Mouse (Mus musculus) embryo, embryonic 10.5 days (tissue): ENCODE measurements around the gene Rab11fip3.

Source experiments
- DNase-seq: peaks from one replicate; pipeline ENCODE4 v3.0.0-alpha.2; 2015; ENCODE audit warnings: low spot score

The Rab11fip3 gene

DNA sequence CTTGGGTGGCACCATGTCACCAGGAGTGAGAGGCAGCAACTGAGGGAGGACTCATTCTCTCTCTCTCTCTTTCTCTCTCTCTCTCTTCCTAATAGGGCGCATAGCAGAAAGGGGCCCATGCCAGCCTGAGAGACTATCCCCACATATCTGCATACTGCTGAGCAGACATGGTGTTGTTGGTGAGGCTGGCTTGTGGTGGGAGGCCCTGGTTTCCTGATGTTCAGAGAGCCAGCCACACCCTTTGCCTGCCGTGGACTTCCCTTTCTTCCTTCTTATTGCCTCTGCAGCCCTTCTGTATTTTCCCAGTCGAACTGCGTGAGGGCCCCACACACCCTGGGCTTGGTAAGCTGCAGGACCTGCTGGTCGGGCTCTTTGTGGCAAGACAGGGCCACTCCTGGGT lies 79.0 kb downstream of the Rab11fip3 start:
- no peak for DNase-seq

DNA sequence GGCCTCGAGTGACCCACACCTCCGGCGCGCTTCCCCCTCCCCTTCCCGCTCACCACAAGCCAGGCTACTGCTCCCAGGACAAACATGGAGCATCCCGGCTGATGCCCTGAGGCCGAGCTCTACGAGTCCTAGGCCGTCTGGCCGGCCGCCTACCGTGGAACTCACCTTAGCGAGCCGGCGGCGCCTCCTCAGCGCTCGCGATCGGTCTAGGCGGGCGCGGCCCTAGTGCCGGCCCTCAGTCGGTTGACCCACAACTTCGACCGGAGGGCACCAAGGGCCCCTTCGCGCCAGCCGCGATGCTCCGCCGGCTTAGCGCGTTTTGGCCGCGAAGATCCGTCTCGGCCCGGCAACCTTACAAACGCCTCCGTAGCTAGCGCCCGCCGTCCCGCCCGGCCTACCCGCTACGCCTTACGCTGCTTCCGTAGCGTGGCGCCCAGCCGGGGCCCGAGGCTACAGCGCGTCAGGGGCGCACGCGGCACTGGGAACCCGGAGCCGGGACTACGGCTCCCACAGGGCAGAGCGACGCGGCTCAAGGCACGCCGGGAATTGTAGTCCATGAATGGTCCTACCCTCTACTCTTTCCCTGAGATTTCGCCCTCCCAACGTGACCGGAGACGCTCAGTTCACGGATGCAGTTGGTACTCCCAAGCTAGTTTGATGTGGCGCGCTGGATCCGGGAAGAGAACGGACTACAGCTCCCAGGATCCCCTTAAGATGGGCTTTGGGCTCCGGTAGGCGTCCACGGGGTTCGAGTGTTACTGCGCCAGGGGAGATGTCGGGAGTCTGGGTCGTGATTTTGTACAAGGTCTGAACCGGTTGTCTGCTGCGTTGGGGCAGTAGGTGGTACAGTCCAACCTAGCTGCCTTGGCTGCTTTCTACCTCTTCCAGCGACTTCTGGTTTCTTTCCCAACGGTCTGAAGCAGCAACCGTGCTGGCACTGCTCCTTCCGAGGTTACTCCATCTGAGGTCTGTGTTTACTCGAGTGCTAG lies 83.8 kb downstream of the Rab11fip3 start, which contains the start of gene Capn15:
Capn15 (minus strand) TSS at position 491 of the 989 bp plus-strand sequence.
- DNase-seq = peak; percentile 98

DNA sequence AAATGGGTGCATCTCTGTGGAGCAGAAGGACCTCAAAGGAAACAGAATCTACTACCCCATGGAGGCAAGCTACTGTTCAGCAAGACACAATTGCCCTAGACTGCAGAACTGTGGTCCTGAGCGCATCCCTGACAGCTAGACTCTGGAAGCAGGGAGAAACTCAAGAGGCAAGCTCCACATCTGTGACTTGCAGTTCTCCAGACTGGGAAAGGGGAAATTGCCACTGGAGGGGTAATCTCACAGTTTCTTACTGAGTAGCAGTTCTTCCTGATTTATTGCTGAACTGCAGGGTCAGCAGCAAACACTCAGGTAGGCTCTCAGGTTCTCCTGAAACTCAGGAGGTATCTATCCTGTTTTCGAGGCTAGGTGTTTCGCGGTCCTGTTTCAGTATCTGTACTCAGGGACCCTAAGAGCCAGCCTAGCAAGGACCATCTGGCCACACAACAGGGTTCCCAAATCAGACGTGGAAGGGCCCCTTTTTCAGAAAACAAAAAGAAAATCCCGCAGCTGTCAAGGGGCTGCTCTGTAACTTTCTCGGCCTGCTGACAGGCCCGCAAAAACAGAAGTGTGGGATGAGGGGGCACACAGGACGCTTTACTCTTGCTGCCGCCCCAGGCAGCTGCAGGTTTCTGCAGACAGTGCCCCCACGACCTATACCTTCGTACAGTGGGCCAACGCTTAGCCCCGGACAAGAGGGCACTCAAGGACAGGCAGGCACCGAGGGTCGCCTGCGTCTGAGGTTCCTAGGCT lies 84.6 kb downstream of the Rab11fip3 start:
- DNase-seq = peak; percentile 10

DNA sequence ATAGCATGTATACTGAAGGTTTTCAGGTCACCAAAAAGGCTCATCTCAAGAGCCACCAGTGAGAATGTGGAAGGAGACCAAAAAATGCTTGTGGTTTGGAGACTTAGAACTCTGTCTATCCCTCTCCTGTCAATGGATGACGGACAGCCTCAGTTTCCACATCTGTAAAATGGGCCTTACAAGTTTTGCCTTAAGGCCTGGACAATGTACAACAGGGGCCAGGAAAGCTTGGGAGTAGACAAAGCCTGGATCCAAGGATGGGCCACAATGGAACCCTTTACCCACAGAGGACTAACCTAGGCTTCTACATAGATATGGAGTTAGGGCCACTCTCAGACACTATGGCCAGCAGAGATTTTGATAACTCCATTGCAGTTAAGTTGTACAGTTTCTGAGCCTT lies 85.3 kb downstream of the Rab11fip3 start:
- no peak for DNase-seq

DNA sequence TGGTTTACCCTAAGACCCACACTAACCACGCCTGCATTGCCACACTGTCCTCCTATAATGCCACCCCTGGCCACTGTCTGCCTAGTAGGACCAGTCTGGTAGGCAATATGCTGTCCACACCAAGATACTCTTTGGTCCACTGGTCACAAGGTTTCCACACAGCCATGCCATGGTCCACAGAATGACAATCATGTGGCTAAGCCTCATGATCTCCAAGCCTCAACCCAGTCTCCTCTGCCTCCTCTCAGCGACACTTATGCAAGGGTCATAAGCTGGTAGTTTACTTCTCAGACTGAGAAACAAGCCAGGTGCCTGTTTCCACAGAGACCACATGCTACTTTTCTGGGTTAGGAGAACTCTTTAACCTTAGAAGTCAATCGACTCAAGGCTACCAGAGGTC lies 86.4 kb downstream of the Rab11fip3 start:
- no peak for DNase-seq

DNA sequence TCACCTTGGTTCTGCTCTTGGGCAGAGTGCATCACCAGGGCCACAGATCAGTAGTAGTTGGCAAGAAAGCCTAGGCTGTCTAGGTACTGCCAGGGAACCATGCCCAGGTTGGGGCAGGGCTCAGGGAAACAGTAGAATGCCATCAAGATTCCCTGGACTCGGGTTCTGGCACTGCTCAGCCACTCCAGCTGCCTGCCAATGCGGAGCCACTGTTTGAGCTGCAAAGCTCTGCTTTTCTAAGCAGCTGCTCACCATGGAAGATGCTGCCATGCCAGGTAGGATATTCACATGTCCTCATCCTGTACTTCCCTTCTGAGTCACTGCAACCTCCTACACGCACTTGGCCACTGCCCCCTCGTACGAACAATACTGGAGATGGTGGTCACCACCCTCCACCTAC lies 88.5 kb downstream of the Rab11fip3 start:
- no peak for DNase-seq

DNA sequence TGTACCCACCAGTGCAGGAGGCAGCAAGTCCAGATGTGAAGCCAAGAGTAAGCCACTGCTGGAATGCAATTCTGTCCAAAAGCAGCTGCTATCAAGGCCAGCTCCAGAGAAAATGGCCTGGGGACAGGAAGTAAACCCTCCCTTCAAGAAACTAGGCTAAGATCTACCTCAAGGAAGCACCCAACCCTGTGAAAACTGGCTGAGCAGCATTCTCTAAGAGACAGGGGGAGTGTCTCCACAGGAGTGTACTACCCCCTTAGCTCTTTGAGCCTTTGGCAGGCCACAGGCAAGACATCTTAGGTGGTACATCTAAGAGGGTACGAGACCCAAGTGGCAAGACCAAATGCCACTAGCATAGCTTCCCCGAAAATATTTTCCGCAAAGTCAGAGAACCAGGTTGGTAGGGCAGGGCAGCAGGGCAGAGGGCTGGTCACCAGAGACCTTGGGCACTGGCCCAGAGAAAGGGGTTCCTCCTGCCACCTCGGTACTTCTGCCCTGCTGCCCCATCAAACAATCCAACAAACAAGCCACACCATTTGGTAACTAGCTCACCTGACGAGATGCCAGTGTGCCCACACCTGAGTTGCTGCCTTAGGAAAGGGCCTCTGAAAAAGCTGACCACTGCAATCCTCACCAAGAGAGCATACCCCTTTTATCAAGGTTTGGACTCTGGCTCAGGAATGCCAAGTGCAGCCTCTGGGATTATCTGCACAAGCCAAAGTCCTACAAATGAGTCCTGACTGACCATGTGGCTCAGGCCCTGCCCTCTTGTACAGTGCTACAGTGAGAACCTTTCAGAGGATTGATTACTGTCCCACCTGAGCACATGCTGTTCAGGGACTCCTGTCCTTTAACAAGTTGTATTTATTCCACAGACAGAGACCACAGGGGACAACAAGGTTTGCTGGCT lies 89.3 kb downstream of the Rab11fip3 start:
- no peak for DNase-seq

DNA sequence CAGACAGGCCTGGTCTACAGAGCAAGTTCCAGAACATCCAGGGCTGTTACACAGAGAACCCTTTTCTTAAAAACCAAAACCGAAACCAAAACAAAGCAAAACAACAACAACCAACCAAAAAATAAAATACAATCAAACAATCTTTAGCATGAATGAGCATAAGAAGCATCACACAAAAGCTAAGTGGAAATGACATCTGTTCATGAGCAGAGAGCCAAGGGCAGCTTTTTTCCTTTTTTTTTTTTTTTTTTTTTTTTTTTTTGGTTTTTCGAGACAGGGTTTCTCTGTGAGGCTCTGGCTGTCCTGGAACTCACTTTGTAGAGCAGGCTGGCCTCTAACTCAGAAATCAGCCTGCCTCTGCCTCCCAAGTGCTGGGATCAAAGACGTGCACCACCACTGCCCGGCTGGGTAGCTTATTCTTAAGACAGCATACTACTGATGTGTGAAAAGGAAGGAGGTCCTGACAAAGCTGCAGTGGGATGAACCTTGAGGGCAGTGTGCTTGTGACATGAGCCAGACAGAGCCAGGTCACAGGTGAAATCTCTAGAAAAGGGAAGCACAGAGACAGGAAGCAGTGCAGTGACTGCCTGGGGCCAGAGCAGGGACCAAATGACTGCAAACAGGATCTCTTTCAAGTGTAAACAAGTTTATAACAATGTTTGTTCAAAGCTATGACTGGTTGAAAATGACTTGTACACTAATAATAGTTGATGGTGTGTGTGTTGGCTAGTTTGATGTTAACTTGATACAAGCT lies 98.2 kb downstream of the Rab11fip3 start:
- no peak for DNase-seq

DNA sequence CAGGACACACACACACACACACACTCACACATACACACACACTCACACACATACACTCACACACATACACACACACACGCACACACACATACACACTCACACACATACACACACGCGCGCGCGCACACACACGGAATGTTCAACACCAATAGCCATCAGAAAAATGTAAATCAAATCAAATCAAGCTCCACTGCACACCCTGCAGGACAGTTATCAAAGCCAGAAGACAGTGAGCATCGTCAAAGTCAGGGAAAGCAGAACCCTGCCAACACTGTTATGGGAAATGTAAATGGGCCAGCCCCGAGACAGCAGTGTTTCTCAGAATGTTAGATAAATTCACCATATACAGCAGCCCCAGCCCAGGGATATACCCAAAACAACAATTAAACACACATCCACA lies 98.9 kb downstream of the Rab11fip3 start:
- DNase-seq = no peak

DNA sequence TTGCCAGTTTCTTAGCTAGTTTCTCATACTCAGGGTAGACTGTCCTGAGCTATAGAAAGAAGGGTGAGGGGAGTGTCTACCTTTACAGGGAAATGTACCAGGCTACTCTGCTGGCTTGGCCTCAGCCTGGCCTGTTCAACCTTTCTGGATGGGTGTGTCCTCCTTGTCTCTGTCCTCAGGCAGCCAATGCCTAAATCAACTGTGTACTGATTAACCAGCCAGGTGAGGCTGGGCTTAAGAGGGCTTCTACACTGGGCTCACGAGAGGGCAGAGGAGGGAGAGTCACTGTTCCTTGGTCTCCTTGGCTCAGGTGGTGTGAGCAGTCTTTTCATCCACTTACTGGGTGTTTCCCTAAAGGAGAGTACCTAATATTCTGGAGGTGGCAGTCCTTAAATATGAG lies 101.2 kb downstream of the Rab11fip3 start:
- no peak for DNase-seq

DNA sequence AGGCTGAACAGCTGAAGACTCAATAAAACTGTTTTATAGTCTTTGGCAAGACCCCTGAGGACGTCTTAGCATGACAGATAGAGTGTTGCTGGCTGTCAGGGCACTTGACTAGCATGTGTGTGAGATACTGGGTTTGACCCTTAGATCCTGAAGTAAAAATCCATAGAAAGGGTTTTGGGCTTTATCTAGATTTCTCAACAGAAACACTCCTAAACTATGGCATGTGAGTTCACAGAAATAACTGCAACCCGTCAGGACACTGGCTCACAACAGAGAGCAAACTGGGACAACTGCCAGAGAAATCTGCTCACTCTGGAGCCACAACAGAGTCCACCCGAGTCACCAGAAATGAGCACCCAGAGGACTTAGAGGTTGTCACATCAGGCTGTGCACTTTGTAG lies 101.7 kb downstream of the Rab11fip3 start:
- no peak for DNase-seq

DNA sequence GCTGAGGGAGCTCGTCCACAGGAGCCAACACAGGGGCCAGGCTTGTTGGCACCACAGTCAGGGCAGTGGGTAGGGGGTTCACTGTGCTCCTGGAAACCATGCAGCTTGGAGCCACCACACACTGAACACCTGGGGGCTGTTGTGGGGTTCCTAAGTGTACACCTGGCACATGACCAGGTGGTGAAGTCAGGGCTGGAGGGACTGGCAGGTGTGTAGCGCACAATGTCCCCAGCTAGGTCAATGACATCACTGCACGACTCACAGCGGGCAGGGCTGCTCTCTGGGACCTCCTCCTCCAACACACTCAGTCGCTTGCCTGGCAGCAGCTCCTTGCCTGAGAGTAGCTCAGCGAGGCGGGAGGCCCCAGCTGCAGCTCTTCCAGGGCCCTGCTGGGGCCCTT lies 105.1 kb downstream of the Rab11fip3 start:
- no peak for DNase-seq

DNA sequence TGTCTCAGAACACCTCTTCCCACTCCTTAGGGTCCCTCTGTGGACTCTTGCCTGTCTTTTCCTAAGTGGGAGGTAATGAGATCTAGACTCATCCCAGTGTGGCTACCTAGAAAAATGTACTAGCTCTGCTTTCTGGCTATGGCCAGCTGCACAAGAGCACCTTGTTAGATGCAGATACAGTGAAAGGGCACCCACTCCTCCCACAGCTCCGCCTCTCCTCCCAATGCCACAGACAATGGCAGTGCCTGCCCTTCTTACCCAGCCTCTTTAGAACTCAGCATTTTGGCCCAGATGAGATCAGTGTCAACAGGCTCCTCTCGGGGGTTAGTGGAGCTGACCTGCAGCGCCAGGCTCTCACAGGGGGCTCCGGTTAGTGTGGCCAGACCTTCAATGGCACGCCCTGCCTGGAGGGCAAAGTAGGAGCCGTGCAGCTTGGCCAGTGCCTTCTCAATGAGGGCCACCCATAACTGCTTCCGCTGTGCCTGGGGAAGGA lies 106.9 kb downstream of the Rab11fip3 start:
- DNase-seq = no peak

DNA sequence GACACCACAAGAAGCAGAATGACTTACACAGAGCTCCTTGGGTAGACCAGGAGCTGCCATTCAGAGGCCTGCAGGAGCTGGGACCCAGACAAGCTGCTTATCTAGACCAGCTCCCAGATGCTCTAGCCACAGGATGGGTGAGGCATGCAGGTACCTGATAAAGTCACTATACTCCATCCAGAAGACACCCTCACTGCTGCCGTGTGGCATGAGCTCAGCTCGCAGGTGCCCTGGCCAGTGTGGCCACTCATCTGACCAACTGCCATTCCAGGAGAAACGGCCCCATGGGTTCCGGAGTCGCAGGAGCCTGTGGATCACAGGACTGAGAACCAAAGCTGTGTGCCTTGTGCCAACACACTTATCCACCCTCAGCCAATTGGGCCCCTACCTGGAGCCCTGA lies 107.8 kb downstream of the Rab11fip3 start:
- no peak for DNase-seq

DNA sequence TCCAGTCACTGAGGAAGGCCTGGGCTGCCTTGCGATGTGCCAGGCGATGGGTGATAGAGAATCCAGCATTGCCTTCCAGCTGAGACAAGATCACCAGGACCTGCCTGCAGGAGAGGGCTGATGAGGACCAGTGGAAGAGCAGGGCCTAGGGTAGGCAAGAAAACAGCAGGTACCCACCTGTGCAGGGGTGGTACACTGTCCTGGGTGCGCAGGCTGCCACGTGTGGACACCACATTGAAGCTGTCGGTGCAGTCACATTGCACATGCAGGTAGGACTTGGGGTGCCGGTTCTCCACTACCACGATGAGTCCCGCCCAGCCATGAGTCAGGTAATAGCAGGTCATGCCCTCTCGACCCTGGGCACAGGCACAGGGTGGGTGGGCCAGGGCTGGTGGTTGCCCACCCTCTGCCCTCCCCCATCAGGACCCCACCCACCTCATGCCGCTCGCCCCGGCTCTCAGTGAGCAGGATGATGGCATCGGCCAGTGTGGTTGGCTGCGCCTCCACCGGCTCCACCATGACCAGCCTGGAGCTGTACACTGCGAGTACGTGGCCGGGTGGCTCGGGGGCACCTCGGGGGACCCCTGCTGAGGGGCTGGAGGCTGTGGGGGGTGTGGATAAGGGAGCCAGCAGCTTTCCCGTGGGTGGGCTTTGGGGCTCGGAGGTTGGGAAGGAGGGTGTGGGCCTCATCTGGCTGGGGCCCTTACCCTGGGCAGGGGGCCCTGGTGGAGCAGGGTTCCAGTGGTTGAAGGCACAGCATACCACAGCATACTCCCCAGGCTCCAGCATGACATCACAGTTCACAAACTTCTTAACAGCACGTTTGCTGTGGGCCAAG lies 109.5 kb downstream of the Rab11fip3 start:
- DNase-seq = no peak

DNA sequence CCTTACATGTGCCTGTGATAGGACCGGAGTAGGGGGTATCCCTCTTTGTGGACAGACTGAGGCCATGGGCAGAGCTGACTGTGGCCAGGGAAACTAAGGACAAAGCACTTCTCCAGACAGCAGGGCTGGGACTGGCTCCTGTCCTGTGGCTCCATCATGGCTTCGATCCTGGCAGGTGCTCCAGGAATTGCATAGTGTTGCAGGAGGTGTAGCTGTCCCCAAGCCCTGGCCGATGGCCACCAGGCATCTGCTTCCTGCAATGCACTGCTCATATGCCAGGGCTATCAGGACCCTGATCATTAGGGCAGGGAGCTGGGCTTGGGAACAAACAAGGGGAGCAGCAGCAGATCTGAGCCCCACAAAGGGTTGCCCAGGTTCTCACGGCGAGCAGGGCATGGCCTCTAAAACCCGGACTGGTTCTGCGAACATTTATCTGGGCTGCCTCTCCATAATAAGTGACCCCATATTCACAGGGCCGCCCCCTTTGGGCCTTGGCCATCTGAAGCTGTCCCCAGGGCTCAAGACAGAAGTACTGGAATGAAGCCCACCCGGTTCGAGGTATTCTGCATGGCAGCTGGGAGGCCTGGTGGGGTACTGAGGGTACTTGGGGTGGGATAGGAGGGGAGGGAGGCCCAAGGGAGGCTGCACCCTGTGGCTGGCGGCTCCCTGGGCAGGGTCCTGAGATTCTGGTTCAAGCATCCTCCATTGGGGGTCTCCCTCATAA lies 110.4 kb downstream of the Rab11fip3 start:
- no peak for DNase-seq

DNA sequence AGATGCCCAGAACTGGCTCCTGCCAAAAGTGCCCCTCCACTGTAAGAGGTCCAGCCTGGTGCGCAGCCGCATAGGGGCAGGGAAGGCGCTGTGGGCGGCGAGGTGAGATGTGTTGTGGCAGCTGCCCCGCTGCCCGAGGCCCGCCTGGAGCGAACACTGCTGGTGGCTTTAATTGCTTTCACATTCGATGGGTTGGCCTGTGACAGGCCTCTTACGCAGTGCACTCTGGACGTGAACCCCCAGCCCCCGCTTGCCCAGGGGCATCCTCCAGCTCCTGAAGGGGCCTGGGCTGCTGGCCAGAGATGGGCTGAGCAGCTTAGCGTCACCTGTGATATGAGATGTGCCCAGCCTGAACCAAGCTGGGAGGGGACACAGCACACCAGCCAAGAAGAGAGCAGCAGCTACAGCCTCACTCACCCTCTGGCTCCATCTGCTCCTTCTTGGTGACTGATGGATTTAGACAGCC lies 111.7 kb downstream of the Rab11fip3 start:
- DNase-seq = no peak

DNA sequence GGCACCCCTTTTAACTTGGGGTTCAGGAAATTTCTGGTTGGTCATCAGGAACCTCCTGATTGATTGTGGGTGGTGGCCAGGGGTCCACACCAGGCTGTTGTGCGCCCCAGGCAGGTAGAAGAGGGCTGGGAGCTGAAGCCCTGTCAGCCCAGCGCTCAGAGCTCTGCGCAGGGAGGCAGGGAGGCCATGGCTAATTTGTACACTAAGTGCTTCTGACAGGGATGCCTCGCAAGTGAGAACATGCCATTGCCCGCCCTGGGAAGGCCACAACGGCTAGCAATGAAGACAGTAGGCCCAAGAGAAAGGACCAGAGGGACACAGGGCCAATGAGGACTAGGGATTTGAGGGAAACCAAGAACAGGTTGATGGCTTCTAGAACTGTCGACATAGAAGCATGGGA lies 112.7 kb downstream of the Rab11fip3 start:
- no peak for DNase-seq

DNA sequence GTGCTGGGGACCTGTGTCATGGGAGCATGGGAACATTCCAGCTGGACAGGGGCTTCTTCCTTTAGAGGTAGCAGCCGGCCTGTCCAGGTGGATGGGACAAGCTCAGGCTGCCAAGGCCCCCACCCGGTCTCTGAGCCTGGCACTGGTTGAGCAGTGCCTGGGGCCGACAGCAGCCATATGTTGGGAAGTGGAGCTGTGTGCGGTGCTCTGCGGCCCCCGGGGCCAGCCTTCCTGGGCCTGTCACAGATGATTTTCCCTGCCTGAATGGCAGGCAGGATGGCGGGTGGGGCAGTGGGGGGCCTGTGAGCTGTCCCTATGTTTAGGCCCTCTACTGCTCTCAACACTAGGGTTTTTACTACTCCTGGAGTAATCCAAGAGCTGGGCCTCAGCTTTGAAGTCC lies 113.2 kb downstream of the Rab11fip3 start:
- no peak for DNase-seq
